Mouse (Mus musculus) T-helper 1 cell (primary cell): ENCODE data around the gene Ncaph.
"Not testable (repeated sequence)": the region's sequence is repeated elsewhere in the genome, so short reads cannot be mapped to it uniquely, and the experiment has no call there.

ENCODE experiments used
- in situ Hi-C: fragments of 300-600 bp; cut with MboI, MseI; formaldehyde crosslinking; loops from one replicate; pipeline ENCODE4 v1.15.1; 2025; ENCODE audit warnings: high pct_unique_total_duplicates

Ncaph gene

DNA sequence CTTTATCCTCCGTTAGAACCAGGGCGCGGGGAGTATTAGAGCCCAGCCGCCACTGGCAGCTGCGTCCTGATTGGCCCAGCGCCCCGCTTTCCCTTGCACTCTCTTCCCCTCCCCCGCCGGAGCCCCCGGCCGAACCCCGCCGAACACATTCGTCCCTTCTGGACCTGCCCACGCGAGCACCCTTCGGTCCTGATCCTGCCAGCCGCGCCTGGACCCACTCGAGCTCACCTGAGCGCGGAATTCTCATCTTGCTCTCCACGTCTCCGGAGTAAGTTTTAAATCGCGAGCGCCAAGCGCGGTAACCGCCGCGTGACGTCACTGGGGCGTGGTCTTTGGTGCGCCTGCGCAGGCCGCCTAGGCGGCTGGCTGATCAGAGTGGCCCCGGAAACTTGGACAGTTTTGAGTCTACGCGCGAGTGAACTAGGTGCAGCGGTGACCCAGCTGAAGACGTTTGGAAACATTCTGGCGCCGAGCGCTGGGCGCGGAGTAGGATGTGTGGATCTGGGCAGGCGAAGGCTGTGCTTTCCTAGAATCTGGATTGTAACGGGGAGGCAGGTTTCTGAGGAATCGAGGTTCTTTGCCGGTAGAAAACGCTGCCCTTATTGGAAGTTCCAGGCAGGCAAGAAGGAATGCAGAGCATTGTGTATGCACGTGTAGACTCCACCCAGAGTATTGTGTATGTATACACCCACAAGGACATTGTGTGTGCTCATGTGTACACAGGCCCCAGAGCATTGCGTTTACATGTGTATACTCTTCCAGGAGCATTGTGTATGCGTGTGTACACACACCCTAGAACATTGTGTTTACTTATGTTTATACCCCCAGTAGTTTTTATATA, at the start of gene Ncaph:
Gene Ncaph, minus strand, starts transcription at position 334 of the 841 bp plus-strand sequence.
- in situ Hi-C loops: loop anchor here (5.0 kb wide), 1 partner anchor 62 kb away; the partner anchor contains the start of gene Blvra

GRCm38 (mm10) chr2:127182598-127183381, 49.0 kb upstream of the Ncaph start:
- in situ Hi-C loops: no loop called here

DNA sequence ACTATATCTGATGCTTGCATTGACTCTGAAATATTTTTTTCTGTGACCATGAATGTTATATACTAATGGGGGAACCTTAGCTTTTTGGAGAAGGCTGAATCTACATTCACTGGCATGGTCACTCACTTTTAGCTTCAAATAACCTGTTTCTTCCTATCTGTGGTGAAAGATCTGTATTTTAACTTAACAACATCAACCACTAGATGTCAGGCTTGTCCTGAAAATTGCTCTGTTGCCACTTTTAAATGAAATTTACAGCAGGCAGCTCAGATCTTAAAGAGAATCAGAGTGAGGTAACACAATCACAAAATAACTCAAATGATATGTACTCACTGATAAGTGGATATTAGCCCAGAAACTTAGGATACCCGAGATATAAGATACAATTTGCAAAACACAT, 32.5 kb upstream of the Ncaph start:
- in situ Hi-C loops: loop anchor here (5.0 kb wide), 1 partner anchor 36 kb away; no protein-coding TSS in a partner anchor

DNA sequence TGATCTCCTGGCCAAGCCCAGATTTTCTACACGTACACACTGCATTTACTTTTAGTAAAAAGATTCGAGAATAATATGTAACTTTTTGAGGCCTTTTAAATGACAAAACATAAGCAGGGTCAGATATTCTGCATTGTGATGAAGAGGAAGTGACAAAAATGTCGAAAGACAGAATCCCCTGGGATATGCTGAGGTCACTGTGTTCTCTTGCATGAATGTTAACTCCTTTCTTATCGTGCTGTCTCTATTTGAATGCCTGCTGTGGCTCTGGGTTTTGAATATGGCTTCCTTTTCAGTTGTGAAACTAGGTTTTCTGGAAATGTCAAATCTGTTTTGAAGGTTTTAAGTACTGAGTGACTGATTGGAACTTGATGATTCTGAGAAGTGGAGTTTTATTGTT, 31.9 kb upstream of the Ncaph start:
- in situ Hi-C loops: loop anchor here (5.0 kb wide), 1 partner anchor 37 kb away; no protein-coding TSS in a partner anchor

DNA sequence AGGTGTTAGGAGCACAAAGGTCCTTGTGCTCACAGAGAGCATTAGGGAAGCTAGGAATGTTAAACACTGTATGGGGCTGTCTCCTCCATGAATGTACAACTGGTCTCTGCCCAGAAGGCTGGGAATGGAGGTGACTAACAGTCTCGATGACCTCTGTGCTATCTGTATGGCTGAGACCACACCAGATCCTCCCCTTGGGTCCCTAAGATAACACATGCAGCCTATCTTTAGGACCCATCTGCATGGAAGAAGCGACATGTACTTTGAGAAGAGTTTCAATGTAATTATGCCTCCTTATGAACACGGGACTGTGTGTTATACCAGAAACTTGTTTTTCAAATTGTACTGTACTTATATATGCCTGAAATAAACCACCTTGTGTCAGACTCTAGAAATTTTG, 11.9 kb upstream of the Ncaph start:
- in situ Hi-C loops: no loop called here

GRCm38 (mm10) chr2:127143158-127144063, 9.7 kb upstream of the Ncaph start, which contains the start of gene Itpripl1:
Itpripl1 (minus strand) TSS chr2:127143442.
- in situ Hi-C loops: no loop called here

GRCm38 (mm10) chr2:127142577-127143157, 8.9 kb upstream of the Ncaph start:
- in situ Hi-C loops: no loop called here

DNA sequence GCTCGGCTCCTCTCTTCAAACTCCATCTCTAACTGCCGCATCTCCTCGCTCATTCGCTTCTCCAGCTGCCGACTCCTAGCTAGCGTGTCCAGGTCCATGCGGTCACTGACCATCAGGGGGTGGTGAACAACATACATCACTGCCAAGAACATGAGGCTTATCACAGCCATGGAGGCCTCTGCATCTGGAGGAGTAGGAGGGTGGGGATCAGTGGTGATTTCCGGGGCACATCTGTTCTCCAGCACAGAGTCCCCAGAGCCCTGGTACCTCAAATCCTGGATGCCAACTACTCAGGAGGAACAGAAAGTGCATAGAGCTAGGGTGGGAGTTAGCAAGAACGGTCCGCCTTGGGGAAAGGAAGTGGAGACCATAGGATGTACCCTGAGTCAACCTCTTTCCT, 8.3 kb upstream of the Ncaph start:
- in situ Hi-C loops: no loop called here

DNA sequence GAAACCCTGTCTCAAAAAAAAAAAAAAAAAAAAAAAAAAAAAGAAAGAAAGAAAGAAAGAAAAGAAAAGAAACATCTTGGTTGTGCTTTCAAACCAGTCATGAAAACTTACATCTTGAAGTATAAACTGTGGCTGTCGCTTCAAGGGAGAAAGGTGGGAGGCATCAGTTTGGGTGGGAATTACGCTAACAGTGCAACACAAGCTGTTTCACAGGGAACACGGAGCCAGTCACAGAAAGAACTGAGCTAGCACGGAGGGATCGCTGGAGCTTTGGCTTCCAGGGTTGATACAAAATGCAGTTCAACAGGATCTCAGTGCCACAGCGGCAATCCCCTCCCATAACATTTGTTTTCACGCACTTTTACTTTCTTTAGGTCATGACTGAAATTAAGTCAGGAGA, 6.3 kb upstream of the Ncaph start:
- in situ Hi-C loops: no loop called here

DNA sequence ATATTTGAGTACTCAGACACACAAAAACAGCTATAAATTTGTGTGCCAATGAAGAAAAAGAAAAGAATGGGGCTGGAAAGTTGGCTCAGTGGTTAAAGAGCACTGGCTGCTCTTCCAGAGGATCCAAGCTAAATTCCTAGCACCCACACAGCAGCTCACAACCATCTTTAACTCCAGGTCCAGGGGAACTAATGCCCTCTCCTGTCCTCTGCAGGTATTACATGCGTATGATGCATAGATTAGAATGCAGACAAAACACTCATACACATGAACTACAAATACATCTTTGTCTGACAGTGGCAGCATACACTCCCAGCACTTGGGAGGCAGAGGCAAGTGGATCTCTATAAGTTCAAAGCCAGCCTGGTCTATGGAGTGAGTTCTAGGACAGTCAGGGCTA, 5.9 kb upstream of the Ncaph start:
- in situ Hi-C loops: no loop called here

- in situ Hi-C loops: no loop called here
Measured at GRCm38 (mm10) chr2:127139094-127139493, 5.3 kb upstream of the Ncaph start.

- in situ Hi-C loops: no loop called here
Measured at GRCm38 (mm10) chr2:127138449-127138848, 4.7 kb upstream of the Ncaph start.

DNA sequence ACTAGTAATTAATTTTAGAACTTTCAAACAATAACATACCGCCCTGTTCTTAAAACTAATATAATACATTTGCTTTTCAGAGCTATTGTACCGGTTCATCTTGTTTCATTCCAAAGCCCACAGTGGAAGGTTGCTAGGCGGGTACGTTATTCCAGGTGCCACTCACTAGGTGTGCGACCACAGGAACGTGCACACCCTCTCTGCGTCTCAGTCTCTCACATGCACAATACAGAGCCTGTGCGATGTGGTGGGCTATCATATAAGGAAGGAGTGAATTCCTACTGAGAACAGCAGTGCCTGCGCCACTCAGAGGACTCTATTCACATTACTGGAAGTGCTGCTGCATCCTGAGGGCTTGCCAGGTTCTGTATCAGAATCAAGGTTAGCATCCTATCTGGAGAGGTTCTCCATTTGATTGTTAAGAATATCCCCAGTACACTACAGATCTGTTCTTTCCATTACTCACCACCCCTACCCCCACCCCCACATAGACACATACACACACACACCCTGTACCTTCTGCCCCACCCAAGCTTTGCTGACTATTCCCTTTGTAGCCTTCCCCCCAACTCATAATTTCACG, 4.2 kb upstream of the Ncaph start:
- in situ Hi-C loops: no loop called here

GRCm38 (mm10) chr2:127136979-127137378, 3.2 kb upstream of the Ncaph start:
- in situ Hi-C loops: no loop called here

DNA sequence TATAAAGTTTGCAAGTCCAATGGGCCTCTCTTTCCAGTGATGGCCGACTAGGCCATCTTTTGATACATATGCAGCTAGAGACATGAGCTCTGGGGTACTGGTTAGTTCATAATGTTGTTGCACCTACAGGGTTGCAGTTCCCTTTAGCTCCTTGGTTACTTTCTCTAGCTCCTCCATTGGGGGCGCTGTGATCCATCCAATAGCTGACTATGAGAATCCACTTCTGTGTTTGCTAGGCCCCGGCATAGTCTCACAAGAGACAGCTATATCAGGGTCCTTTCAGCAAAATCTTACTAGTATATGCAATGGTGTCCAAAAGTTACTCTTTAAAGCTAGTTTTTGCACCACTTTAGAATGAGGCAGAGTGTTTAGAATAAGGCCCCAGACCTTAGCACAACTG, 1.5 kb upstream of the Ncaph start:
- in situ Hi-C loops: not testable (repeated sequence)

DNA sequence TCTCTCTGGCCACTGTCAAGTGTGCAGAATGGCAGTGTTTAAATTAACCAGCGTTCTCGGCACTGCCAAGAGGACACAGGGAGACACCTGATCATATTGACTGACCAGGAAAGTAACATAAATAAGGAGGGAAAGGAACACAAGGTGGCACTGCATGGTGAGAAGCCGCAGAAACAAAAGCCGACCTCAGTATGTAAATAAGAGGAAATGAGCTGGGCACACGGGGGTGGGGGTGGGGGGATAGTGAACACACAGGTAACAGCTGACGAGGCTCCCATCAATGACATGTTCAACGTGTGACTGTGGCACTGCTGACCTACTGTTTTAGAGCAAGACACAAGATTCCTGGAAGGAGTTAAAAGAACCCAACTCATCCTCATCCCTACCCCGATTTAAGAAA, 2.4 kb downstream of the Ncaph start:
- in situ Hi-C loops: loop anchor here (5.0 kb wide), 1 partner anchor 59 kb away; the partner anchor contains the start of gene Blvra

GRCm38 (mm10) chr2:127128926-127129325, 4.8 kb downstream of the Ncaph start:
- in situ Hi-C loops: no loop called here

DNA sequence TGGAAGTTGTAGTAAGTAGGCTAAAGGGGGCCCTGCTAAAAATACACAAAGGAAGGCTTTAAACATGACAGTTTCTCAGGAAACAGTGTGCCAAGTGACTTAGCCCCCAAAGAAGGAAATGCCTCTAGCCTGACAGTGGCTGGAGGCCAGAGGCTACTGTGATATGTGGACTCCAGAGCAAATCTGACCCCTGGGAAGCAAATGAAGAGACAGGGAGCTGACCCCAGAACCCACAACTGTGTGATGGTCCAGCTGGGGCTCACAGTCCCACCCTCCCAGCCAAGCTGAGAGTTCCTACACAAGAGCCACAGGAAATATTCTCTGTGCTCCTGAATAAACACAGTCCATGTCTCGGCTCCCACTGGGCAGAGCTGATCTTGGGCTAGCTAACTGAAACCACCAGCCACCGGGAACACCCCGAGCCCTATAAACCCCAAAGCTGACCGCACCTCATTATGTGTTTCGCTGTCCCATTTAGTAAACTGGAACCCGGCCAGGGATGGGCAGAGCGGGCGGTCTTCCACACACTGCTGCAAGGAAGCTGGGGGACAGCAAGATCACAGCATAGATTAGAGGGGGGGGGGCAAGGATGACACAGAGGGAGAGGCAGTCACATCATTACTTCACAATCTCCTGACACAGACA, 12.0 kb downstream of the Ncaph start:
- in situ Hi-C loops: no loop called here

DNA sequence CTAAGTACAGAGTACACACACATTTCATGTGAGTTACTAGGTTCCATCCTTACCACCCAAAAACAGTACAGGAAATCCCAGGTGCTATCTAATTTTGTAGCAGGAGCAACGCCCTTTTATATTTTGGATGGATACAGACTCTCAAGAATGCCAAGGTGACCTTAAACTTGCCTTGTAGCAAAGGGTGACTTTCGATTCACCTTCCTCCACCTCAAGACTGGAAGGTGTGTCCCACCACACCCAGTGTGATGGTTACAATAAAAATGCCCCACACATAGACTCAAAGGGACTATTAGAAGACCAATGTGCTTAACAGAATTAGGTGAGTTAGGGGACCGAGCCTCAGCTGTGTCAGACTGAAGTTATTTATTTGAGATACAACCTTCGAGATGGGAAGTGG, 24.8 kb downstream of the Ncaph start:
- in situ Hi-C loops: loop anchor here (5.0 kb wide), 1 partner anchor 82 kb away; no protein-coding TSS in a partner anchor

GRCm38 (mm10) chr2:127092000-127092399, 41.8 kb downstream of the Ncaph start:
- in situ Hi-C loops: loop anchor here (10.0 kb wide), 1 partner anchor 113 kb away; the partner anchor contains the start of genes 1810024B03Rik and Snrnp200
